ENCODE assay signal across 26 mouse cellular contexts in the genomic region with DNA sequence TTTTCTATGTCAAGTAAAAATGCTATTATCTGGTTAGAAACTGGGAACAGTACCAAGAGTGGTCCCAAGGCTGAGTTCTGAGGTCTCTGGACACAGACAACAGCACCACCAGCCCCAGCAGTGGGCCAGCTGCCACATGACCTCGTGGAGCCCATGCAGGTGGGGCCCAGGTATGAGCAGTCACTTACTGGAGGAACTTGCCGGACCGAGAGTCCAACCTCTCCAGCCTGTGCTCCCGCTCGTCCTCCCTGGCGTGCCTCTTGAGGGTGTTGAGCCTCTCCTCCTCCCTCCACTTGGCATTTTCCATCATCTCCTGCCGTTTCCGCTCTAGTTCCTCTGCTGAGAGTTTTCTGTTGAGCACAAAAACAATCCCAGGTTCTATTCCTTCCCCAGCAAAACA. TPM values are rescaled to one million over a fixed set of nuclear protein-coding genes. Genes with fewer than 3 reads are reported as not detected.
DNase-seq lines count a peak whose midpoint lies in the region; TF ChIP-seq lines count a peak whose summit lies in the region.
"Had no signal": no experiment of that assay in that cellular context is flagged by ENCODE, and none has a peak within 500 bp of the region (broad histone marks: within the 10 kb centered on the region; RNA-seq: fewer than 3 reads in every experiment).

No protein-coding gene starts in this region.

- no peak for TF ChIP-seq POLR2A in cerebellum, adult 2 months (IDR thresholded peaks at IDR 0.05; ENCODE audit: borderline replicate concordance, insufficient read depth, low read length)
- no peak for TF ChIP-seq POLR2A in kidney, adult 2 months (IDR thresholded peaks at IDR 0.05; ENCODE audit: low read depth, low read length)

- no peak overlapping the region for H3K4me3 ChIP-seq in cerebellum, adult 2 months (replicated peaks; ENCODE audit: insufficient read depth, low read depth, low read length)
- H3K4me3 ChIP-seq in kidney, adult 2 months (ENCODE audit: insufficient read depth, low read depth, low read length), result no peak overlapping the region
- H3K4me3 ChIP-seq: hindbrain, embryonic 12.5 days; kidney, embryonic 15.5 days; limb, embryonic 15.5 days; megakaryocyte, embryonic 14.5 days; midbrain, embryonic 15.5 days; neural tube, embryonic 12.5 days had no signal

- DNase-seq in cerebellum, adult 9-11 months, result peak; percentile 56
- DNase-seq in cerebellum, adult 2 months, result no peak
- DNase-seq in kidney, postnatal 10 days, result peak; percentile 28
- no peak for DNase-seq in kidney, adult 2 months
- DNase-seq in ovary, postnatal 36 days (ENCODE audit: low spot score), result peak; percentile 26
- DNase-seq in ovary, adult 18-20 months (ENCODE audit: low spot score), result no peak
- DNase-seq in lung, postnatal 36 days, result peak; percentile 33
- DNase-seq: B cell, adult 2 months; cerebellum, adult 18-20 months; kidney, postnatal 4 days; left cerebral cortex, postnatal 4 days; right cerebral cortex, postnatal 4 days; thymus, postnatal 36 days had no signal

- 72% methylated on average over 8 of the region's 8 CpGs for WGBS in cerebellum, adult 2 months
- 84% methylated on average over 8 of the region's 8 CpGs for WGBS in kidney, adult 2 months

- H3K4me1 ChIP-seq in cerebellum, adult 2 months (ENCODE audit: control insufficient read depth, insufficient read depth, low read length), result peaks cover 8% of the 10 kb centered on the region
- peaks cover 10% of the 10 kb centered on the region; the same call in 1 of the 2 replicates for H3K4me1 ChIP-seq in kidney, adult 2 months (ENCODE audit: control insufficient read depth, insufficient read depth, low read length)

- H3K36me3 ChIP-seq in kidney, adult 2 months (ENCODE audit: control insufficient read depth, insufficient read depth, low read length), result peaks cover 2% of the 10 kb centered on the region; the same call in 1 of the 2 replicates

- no peak overlapping the region for H3K27ac ChIP-seq in cerebellum, adult 2 months (ENCODE audit: insufficient read depth, low read length)
- H3K27ac ChIP-seq in kidney, adult 2 months (ENCODE audit: insufficient read depth, low read depth, low read length), result no peak overlapping the region
- H3K27ac ChIP-seq: hindbrain, embryonic 12.5 days; kidney, embryonic 15.5 days; limb, embryonic 15.5 days; liver, embryonic 14.5 days; midbrain, embryonic 15.5 days; neural tube, embryonic 12.5 days had no signal

- no peaks in the 10 kb centered on the region for H3K27me3 ChIP-seq in cerebellum, adult 2 months (ENCODE audit: control insufficient read depth, insufficient read depth, low read length)
- no peaks in the 10 kb centered on the region for H3K27me3 ChIP-seq in kidney, adult 2 months (replicated peaks; ENCODE audit: control insufficient read depth, insufficient read depth, low read length)
- H3K27me3 ChIP-seq: CH12.LX; hindbrain, embryonic 12.5 days; kidney, embryonic 15.5 days; limb, embryonic 15.5 days; megakaryocyte, embryonic 14.5 days; midbrain, embryonic 15.5 days; neural tube, embryonic 12.5 days; Patski had no signal

- TF ChIP-seq CTCF in cerebellum, adult 2 months (IDR thresholded peaks at IDR 0.05; ENCODE audit: borderline replicate concordance, insufficient read depth, low read depth, low read length), result no peak
- no peak for TF ChIP-seq CTCF in kidney, adult 2 months (conservative IDR thresholded peaks at IDR 0.05; ENCODE audit: insufficient read depth, insufficient read length, low read depth, low read length)

RNA-seq across cellular contexts. Expression of gene Pip4k2b, which starts 3.3 kb away (rescaled TPM):
- 47.4 and 49.5 TPM in 2 replicates for polyA plus RNA-seq in cerebellum, adult 2 months (2012; rRNA removed)
- polyA plus RNA-seq in kidney, adult 2 months (2012; rRNA removed), result 9.2 and 10.6 TPM in 2 replicates

RNA-seq across cellular contexts. Expression of gene Cwc25, which starts 18.6 kb away (rescaled TPM):
- polyA plus RNA-seq in cerebellum, adult 2 months (2012; rRNA removed), result 17.2 and 17.7 TPM in 2 replicates
- 7.1 and 8.5 TPM in 2 replicates for polyA plus RNA-seq in kidney, adult 2 months (2012; rRNA removed)

RNA-seq across cellular contexts. Expression of gene 1700001P01Rik, which starts 27.9 kb away (rescaled TPM):
- 0.80 and 0.81 TPM in 2 replicates for polyA plus RNA-seq in cerebellum, adult 2 months (2012; rRNA removed)
- not detected in 2 replicates for polyA plus RNA-seq in kidney, adult 2 months (2012; rRNA removed)
- polyA plus RNA-seq: embryonic facial prominence, embryonic 14.5 days; heart, embryonic 11.5 days; heart, postnatal 0 days; intestine, postnatal 0 days had no signal

RNA-seq across cellular contexts. Expression of gene Rpl23, which starts 34.5 kb away (rescaled TPM):
- polyA plus RNA-seq in cerebellum, adult 2 months (2012; rRNA removed), result 234 and 281 TPM in 2 replicates
- polyA plus RNA-seq in kidney, adult 2 months (2012; rRNA removed), result 118 and 181 TPM in 2 replicates

RNA-seq across cellular contexts. Expression of gene Psmb3, which starts 44.6 kb away (rescaled TPM):
- 291 and 295 TPM in 2 replicates for polyA plus RNA-seq in cerebellum, adult 2 months (2012; rRNA removed)
- 397 and 399 TPM in 2 replicates for polyA plus RNA-seq in kidney, adult 2 months (2012; rRNA removed)

Comparison
In these comparisons a context has a peak if more than half of its experiments do, and no peak if none do; other contexts are left out.
1. DNase-seq: peak in cerebellum, adult 9-11 months (single experiment), kidney, postnatal 10 days (single experiment), ovary, postnatal 36 days (single experiment) and lung, postnatal 36 days (single experiment); none in cerebellum, adult 2 months (0 of 2), kidney, adult 2 months (single experiment) and ovary, adult 18-20 months (single experiment).